Mouse (Mus musculus) liver, embryonic 14.5 days (tissue): ENCODE measurements around the gene Pole4.

ENCODE experiments used
- CTCF ChIP-seq: IDR thresholded peaks from 2 replicates; pipeline ENCODE4 v1.5.1; 2016; ENCODE audit warnings: antibody characterized with exemption, low read depth, control low read depth
- EP300 ChIP-seq: IDR thresholded peaks from 2 replicates; pipeline ENCODE4 v1.6.1; 2016; ENCODE audit warnings: antibody characterized with exemption, low read depth

DNA sequence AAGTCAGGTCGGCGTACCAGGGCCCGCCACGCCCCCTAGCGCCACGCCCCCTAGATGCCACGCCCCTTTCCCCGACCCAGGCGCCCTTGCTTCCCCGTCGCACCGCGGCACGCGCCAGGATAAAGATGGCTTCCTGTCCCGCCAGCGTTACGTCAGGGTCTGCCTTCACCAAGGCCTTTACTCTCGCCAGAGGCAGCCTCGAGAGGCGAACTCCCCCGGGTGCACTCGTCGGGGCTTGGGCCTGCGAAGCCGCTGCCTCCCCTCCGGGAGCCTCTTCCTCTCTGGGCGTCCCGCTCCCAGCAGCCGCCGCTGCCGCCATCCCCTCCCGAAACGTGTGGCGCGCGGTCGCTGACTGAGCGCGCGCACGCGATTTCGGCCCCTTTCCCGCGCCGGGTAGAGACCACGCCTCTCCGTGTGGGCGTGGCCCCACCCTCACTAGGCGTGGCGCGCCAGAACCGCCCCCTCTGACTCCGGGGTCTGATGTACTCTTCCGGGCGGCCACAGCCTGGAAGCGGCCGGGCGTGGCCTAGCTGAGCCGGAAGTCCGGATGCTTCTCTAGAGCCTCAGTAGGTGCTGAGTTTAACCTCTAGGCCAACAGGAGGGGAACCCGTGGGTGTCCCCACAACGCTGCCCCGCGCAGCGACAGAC, 52.5 kb downstream of the Pole4 start:
- peak; percentile 30; the same call in 1 of the 2 replicates for TF ChIP-seq CTCF
- no peak; the same call in 1 of the 2 replicates for TF ChIP-seq EP300
